Mouse (Mus musculus): ENCODE measurements around the gene Ly6g6e.

Ly6g6e gene

GRCm38 (mm10) chr17:35064951-35065947 lies 11.5 kb upstream of the Ly6g6e start, which contains the start of gene Ly6g6c:
Gene Ly6g6c (plus strand): TSS chr17:35065388.
- Histone ChIP-seq H3K4me3 (replicated peaks; ENCODE audit: low read length) (peak within 1 kb of the TSS; percentile 76), H3K9me3 (ENCODE audit: low read length) (no peaks in the 10 kb centered on the region), H3K36me3 (ENCODE audit: insufficient read depth, low read length) (peaks cover 24% of the 10 kb centered on the region), H3K4me1 (replicated peaks; ENCODE audit: low read depth, low read length) (peaks cover 89% of the 10 kb centered on the region), H3K27me3 (ENCODE audit: insufficient read depth, low read length) (peaks cover 37% of the 10 kb centered on the region)
- TF ChIP-seq POU5F1 (IDR thresholded peaks at IDR 0.05; ENCODE audit: borderline replicate concordance, low read length) (no peak), NANOG (IDR thresholded peaks at IDR 0.05; ENCODE audit: borderline replicate concordance, low read length) (no peak), CTCF (conservative IDR thresholded peaks at IDR 0.05; ENCODE audit: low read length) (no peak)

GRCm38 (mm10) chr17:35066084-35066483 lies 10.6 kb upstream of the Ly6g6e start, which contains the start of gene Mpig6b:
Gene Mpig6b (minus strand): TSS chr17:35066184.
- H3K27me3 ChIP-seq (ENCODE audit: insufficient read depth, low read length): peaks cover 34% of the 10 kb centered on the region
- H3K4me3 ChIP-seq (replicated peaks; ENCODE audit: low read length): peak within 1 kb of the TSS; percentile 76
- TF ChIP-seq NANOG (IDR thresholded peaks at IDR 0.05; ENCODE audit: borderline replicate concordance, low read length) (no peak), POU5F1 (IDR thresholded peaks at IDR 0.05; ENCODE audit: borderline replicate concordance, low read length) (no peak), CTCF (conservative IDR thresholded peaks at IDR 0.05; ENCODE audit: low read length) (no peak)

GRCm38 (mm10) chr17:35068213-35068914 lies 8.3 kb upstream of the Ly6g6e start:
- no peaks in the 10 kb centered on the region for H3K9me3 ChIP-seq (ENCODE audit: low read length)
- H3K27me3 ChIP-seq (ENCODE audit: insufficient read depth, low read length): peaks cover 34% of the 10 kb centered on the region
- TF ChIP-seq POU5F1 (IDR thresholded peaks at IDR 0.05; ENCODE audit: borderline replicate concordance, low read length) (no peak), NANOG (IDR thresholded peaks at IDR 0.05; ENCODE audit: borderline replicate concordance, low read length) (no peak), CTCF (conservative IDR thresholded peaks at IDR 0.05; ENCODE audit: low read length) (no peak)
- H3K4me3 ChIP-seq (replicated peaks; ENCODE audit: low read length): no peak overlapping the region
- peaks cover 85% of the 10 kb centered on the region for H3K4me1 ChIP-seq (replicated peaks; ENCODE audit: low read depth, low read length)
- H3K36me3 ChIP-seq (ENCODE audit: insufficient read depth, low read length): peaks cover 2% of the 10 kb centered on the region

More at GRCm38 (mm10) chr17:35066084-35066483, 10.6 kb upstream of the Ly6g6e start, which contains the start of gene Mpig6b:
- no peaks in the 10 kb centered on the region for H3K9me3 ChIP-seq (ENCODE audit: low read length)
- peaks cover 17% of the 10 kb centered on the region for H3K36me3 ChIP-seq (ENCODE audit: insufficient read depth, low read length)
- peaks cover 89% of the 10 kb centered on the region for H3K4me1 ChIP-seq (replicated peaks; ENCODE audit: low read depth, low read length)

GRCm38 (mm10) chr17:35070556-35071229 lies 6.0 kb upstream of the Ly6g6e start:
- H3K4me3 ChIP-seq (replicated peaks; ENCODE audit: low read length): no peak overlapping the region; the same call in 1 of the 2 replicates
- no peaks in the 10 kb centered on the region for H3K36me3 ChIP-seq (ENCODE audit: insufficient read depth, low read length)
- H3K27me3 ChIP-seq (ENCODE audit: insufficient read depth, low read length): peaks cover 31% of the 10 kb centered on the region
- peaks cover 86% of the 10 kb centered on the region for H3K4me1 ChIP-seq (replicated peaks; ENCODE audit: low read depth, low read length)
- no peaks in the 10 kb centered on the region for H3K9me3 ChIP-seq (ENCODE audit: low read length)
- TF ChIP-seq NANOG (IDR thresholded peaks at IDR 0.05; ENCODE audit: borderline replicate concordance, low read length): no peak
- no peak for TF ChIP-seq POU5F1 (IDR thresholded peaks at IDR 0.05; ENCODE audit: borderline replicate concordance, low read length)
- no peak for TF ChIP-seq CTCF (conservative IDR thresholded peaks at IDR 0.05; ENCODE audit: low read length)

- Histone ChIP-seq H3K36me3 (ENCODE audit: insufficient read depth, low read length) (no peaks in the 10 kb centered on the region), H3K9me3 (ENCODE audit: low read length) (no peaks in the 10 kb centered on the region), H3K4me1 (replicated peaks; ENCODE audit: low read depth, low read length) (peaks cover 87% of the 10 kb centered on the region), H3K4me3 (replicated peaks; ENCODE audit: low read length) (no peak overlapping the region), H3K27me3 (ENCODE audit: insufficient read depth, low read length) (peaks cover 28% of the 10 kb centered on the region)
- TF ChIP-seq POU5F1 (IDR thresholded peaks at IDR 0.05; ENCODE audit: borderline replicate concordance, low read length) (no peak), NANOG (IDR thresholded peaks at IDR 0.05; ENCODE audit: borderline replicate concordance, low read length) (no peak), CTCF (conservative IDR thresholded peaks at IDR 0.05; ENCODE audit: low read length) (no peak)
Measured at GRCm38 (mm10) chr17:35071454-35071853, 5.2 kb upstream of the Ly6g6e start.

GRCm38 (mm10) chr17:35074097-35074496 lies 2.6 kb upstream of the Ly6g6e start:
- 0 out of 2 replicates have a peak, but pooled peaks cover 3% of the 10 kb centered on the region for H3K36me3 ChIP-seq (ENCODE audit: insufficient read depth, low read length)
- TF ChIP-seq NANOG (IDR thresholded peaks at IDR 0.05; ENCODE audit: borderline replicate concordance, low read length) (no peak), CTCF (conservative IDR thresholded peaks at IDR 0.05; ENCODE audit: low read length) (no peak), POU5F1 (IDR thresholded peaks at IDR 0.05; ENCODE audit: borderline replicate concordance, low read length) (no peak)
- peaks cover 3% of the 10 kb centered on the region; the same call in 1 of the 2 replicates for H3K27me3 ChIP-seq (ENCODE audit: insufficient read depth, low read length)

GRCm38 (mm10) chr17:35077285-35077684 lies 583 bp downstream of the Ly6g6e start:
- no peak for TF ChIP-seq CTCF (conservative IDR thresholded peaks at IDR 0.05; ENCODE audit: low read length)
- TF ChIP-seq NANOG (IDR thresholded peaks at IDR 0.05; ENCODE audit: borderline replicate concordance, low read length): no peak
- TF ChIP-seq POU5F1 (IDR thresholded peaks at IDR 0.05; ENCODE audit: borderline replicate concordance, low read length): no peak
- Histone ChIP-seq H3K4me1 (replicated peaks; ENCODE audit: low read depth, low read length) (peaks cover 79% of the 10 kb centered on the region), H3K27me3 (ENCODE audit: insufficient read depth, low read length) (no peaks in the 10 kb centered on the region), H3K4me3 (replicated peaks; ENCODE audit: low read length) (peak overlapping the region; percentile 78), H3K36me3 (ENCODE audit: insufficient read depth, low read length) (0 out of 2 replicates have a peak, but pooled peaks cover 3% of the 10 kb centered on the region), H3K9me3 (ENCODE audit: low read length) (no peaks in the 10 kb centered on the region)

More at GRCm38 (mm10) chr17:35074097-35074496, 2.6 kb upstream of the Ly6g6e start:
- peaks cover 85% of the 10 kb centered on the region for H3K4me1 ChIP-seq (replicated peaks; ENCODE audit: low read depth, low read length)
- peak overlapping the region; percentile 73 for H3K4me3 ChIP-seq (replicated peaks; ENCODE audit: low read length)
- H3K9me3 ChIP-seq (ENCODE audit: low read length): no peaks in the 10 kb centered on the region
